Comparison of ENCODE assay signal across 21 mouse cellular contexts in genomic region chr3:106991334-106991733, GRCm38 (mm10).
"Had no signal": no experiment of that assay in that cellular context is flagged by ENCODE, and none has a peak within 500 bp of the region (broad histone marks: within the 10 kb centered on the region; RNA-seq: fewer than 3 reads in every experiment).

No protein-coding gene starts in this region.

- DNase-seq: kidney, postnatal 14 days; layer of hippocampus, adult 9-11 months; liver; lung, adult 18-20 months; lung, postnatal 10 days; lung, postnatal 36 days; right cerebral cortex, adult 18-20 months; right cerebral cortex, postnatal 14 days; right cerebral cortex, postnatal 4 days; thymus, postnatal 25 days had no signal

- H3K4me3 ChIP-seq: layer of hippocampus, adult 2 months; limb, embryonic 10.5 days; limb, embryonic 13.5 days; liver, embryonic 12.5 days; liver, embryonic 15.5 days; lung, embryonic 15.5 days; midbrain, embryonic 12.5 days; midbrain, embryonic 15.5 days; neural tube, embryonic 12.5 days; neural tube, embryonic 15.5 days; stomach, embryonic 15.5 days had no signal

- H3K4me1 ChIP-seq: limb, embryonic 10.5 days; limb, embryonic 13.5 days; liver, embryonic 12.5 days; liver, embryonic 15.5 days; lung, embryonic 15.5 days; midbrain, embryonic 15.5 days; neural tube, embryonic 12.5 days; neural tube, embryonic 15.5 days; stomach, embryonic 15.5 days had no signal

- H3K36me3 ChIP-seq: limb, embryonic 10.5 days; limb, embryonic 13.5 days; liver, embryonic 12.5 days; liver, embryonic 15.5 days; lung, embryonic 15.5 days; midbrain, embryonic 12.5 days; midbrain, embryonic 15.5 days; neural tube, embryonic 12.5 days; neural tube, embryonic 15.5 days; stomach, embryonic 15.5 days had no signal

- H3K4me2 ChIP-seq: limb, embryonic 13.5 days; liver, embryonic 12.5 days; liver, embryonic 15.5 days; lung, embryonic 15.5 days; midbrain, embryonic 12.5 days; midbrain, embryonic 15.5 days; neural tube, embryonic 12.5 days; neural tube, embryonic 15.5 days; stomach, embryonic 15.5 days had no signal

- ATAC-seq: liver, embryonic 12.5 days; midbrain, embryonic 15.5 days had no signal

- H3K27me3 ChIP-seq: limb, embryonic 13.5 days; liver, embryonic 12.5 days; liver, embryonic 15.5 days; lung, embryonic 15.5 days; midbrain, embryonic 12.5 days; midbrain, embryonic 15.5 days; neural tube, embryonic 12.5 days; neural tube, embryonic 15.5 days; stomach, embryonic 15.5 days had no signal

- H3K27ac ChIP-seq: layer of hippocampus, adult 2 months; limb, embryonic 10.5 days; limb, embryonic 13.5 days; liver, embryonic 12.5 days; liver, embryonic 15.5 days; lung, embryonic 15.5 days; midbrain, embryonic 12.5 days; midbrain, embryonic 15.5 days; neural tube, embryonic 12.5 days; neural tube, embryonic 15.5 days; stomach, embryonic 15.5 days had no signal

- H3K9me3 ChIP-seq: limb, embryonic 10.5 days; limb, embryonic 13.5 days; liver, embryonic 12.5 days; liver, embryonic 15.5 days; lung, embryonic 15.5 days; midbrain, embryonic 12.5 days; midbrain, embryonic 15.5 days; neural tube, embryonic 12.5 days; neural tube, embryonic 15.5 days; stomach, embryonic 15.5 days had no signal

- H3K9ac ChIP-seq: limb, embryonic 13.5 days; liver, embryonic 12.5 days; liver, embryonic 15.5 days; lung, embryonic 15.5 days; midbrain, embryonic 12.5 days; midbrain, embryonic 15.5 days; neural tube, embryonic 12.5 days; neural tube, embryonic 15.5 days; stomach, embryonic 15.5 days had no signal
